Mouse (Mus musculus) midbrain, embryonic 16.5 days (tissue): ENCODE data around the gene Fkbp5. TPM values are rescaled to one million over a fixed set of nuclear protein-coding genes. Genes with fewer than 3 reads are reported as not detected.
A peak's percentile ranks its signal among the peaks of the same experiment; 100 is the strongest.

Experiments used
- ATAC-seq: fragments of 200-750 bp; cut with Nextera tagmentation; 2 replicates; pipeline ENCODE4 v1.8.0; 2017; ENCODE audit warnings: moderate TSS enrichment
- H3K27ac ChIP-seq: fragments of 300-500 bp; sonication (generic); 2 replicates; pipeline ENCODE4 v1.5.1; 2014; ENCODE audit warnings: mild to moderate bottlenecking, low read length, mixed read lengths
- H3K27me3 ChIP-seq: fragments of 300-500 bp; sonication (generic); 2 replicates; pipeline ENCODE4 v1.6.1; 2014; ENCODE audit warnings: low read depth, low read length, mixed read lengths; ENCODE audit not compliant: control insufficient read depth, insufficient read depth
- H3K36me3 ChIP-seq: fragments of 300-500 bp; sonication (generic); 2 replicates; pipeline ENCODE4 v1.6.1; 2014; ENCODE audit warnings: mild to moderate bottlenecking, low read length, moderate library complexity, mixed read lengths; ENCODE audit not compliant: control insufficient read depth, insufficient read depth
- H3K4me1 ChIP-seq: fragments of 300-500 bp; sonication (generic); 2 replicates; pipeline ENCODE4 v1.6.1; 2014; ENCODE audit warnings: mild to moderate bottlenecking, low read length, mixed read lengths; ENCODE audit not compliant: control insufficient read depth, insufficient read depth
- H3K4me2 ChIP-seq: fragments of 300-500 bp; sonication (generic); 2 replicates; pipeline ENCODE4 v1.6.1; 2014; ENCODE audit warnings: mild to moderate bottlenecking, low read length, mixed read lengths
- H3K4me3 ChIP-seq: fragments of 300-500 bp; sonication (generic); 2 replicates; pipeline ENCODE4 v1.5.1; 2014; ENCODE audit warnings: low read depth, mild to moderate bottlenecking, low read length, moderate library complexity, mixed read lengths
- H3K9ac ChIP-seq: fragments of 300-500 bp; sonication (generic); 2 replicates; pipeline ENCODE4 v1.6.1; 2014; ENCODE audit warnings: low read depth, low read length, mixed read lengths
- H3K9me3 ChIP-seq: fragments of 300-500 bp; sonication (generic); replicated peaks from 2 replicates; pipeline ENCODE4 v1.6.1; 2014; ENCODE audit warnings: mild to moderate bottlenecking, low read length, mixed read lengths; ENCODE audit not compliant: control insufficient read depth, poor library complexity, severe bottlenecking
- WGBS: fragments of 180-500 bp; shearing (Covaris S2); extraction: QIAGEN DNeasy Blood & Tissue Kit; methylation state at CpG from one replicate; pipeline ENCODE4 v1.1.7; 2014; 5-methylcytosine and 5-hydroxymethylcytosine counted together
- polyA plus RNA-seq: library from polyadenylated mRNA; unstranded; fragments of >200 nt; fragmentation: Nextera tagmentation; extraction: Ambion mirVana; gene quantifications from 2 replicates; pipeline ENCODE4 v1.2.1, GENCODE M21; 2015

Fkbp5 gene
- polyA plus RNA-seq, 1 experiment from 2014 or later = 36.3 TPM

DNA sequence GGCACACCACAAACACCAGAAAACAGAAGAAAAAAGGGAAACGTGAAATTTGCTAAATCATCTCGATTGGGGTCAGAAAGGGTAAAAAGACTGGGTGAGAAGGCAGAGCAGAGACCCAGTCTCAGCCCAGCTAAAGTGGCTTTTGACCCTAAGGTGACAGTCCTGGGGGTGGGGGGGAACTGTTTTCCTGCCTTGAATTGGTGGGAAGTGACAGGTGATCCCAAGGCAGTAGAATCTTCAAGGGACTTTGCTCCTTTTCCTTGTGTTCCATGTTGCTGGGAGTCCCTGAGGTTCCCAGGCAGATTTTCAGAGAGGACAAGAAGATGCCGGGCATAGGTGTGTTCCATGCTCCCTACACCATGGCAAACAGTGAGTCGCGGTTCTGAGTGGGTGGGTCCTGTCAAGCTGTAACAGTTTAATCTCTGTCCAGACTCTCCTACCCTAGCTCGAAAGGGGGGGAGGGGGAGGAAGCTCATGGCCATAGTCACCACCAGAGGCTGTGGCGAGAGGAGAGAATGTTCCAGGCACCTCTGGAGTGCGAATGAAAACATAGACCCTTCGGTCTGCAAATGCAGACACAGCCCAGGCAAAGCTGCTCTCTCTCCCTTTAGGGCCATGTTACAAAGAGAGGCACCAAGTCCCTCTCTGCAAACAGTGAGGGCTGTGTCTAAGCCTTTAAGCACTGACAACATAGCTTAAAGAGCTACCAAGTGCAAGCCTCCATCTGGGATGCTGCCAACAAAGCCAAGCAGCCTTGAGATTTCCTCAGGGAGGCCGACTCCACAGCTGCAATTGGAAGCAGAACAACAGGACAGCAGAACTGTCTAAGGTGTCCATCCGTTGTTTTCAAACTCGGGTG, 10.1 kb upstream of the Fkbp5 start:
- H3K9ac ChIP-seq = 0 out of 2 replicates have a peak overlapping the region, but pooled peaks have one; percentile 11
- no peak for ATAC-seq
- H3K27ac ChIP-seq = 0 out of 2 replicates have a peak overlapping the region, but pooled peaks have one; percentile 22

DNA sequence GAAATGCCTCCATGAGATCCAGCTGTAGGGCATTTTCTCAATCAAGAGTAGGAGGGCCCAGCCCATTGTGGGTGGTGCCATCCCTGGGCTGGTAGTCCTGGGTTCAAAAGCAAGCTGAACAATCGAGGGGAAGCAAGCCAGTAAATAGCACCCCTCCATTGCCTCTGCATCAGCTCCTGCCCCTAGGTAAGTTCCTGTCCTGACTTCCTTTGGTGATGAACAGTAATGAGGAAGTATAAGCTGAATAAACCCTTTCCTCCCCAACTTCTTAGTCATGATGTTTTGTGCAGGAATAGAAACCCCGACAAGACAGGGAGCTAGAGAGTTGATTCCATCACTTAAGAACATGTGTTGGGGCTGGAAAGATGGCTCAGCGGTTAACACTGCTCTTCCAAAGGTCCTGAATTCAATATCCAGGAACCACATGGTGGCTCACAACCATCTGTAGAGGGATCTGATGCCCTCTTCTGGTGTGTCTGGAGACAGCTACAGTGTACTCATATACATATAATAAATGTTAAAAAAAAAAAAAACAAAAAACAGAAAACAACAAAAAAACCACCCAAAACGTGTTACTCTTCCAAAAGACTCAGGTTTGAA, 7.6 kb upstream of the Fkbp5 start:
- Histone ChIP-seq H3K4me2 (no peak overlapping the region), H3K27ac (no peak overlapping the region), H3K4me1 (peaks cover 11% of the 10 kb centered on the region; the same call in 1 of the 2 replicates), H3K9ac (no peak overlapping the region), H3K4me3 (no peak overlapping the region), H3K36me3 (no peaks in the 10 kb centered on the region), H3K9me3 (no peaks in the 10 kb centered on the region), H3K27me3 (peaks cover 5% of the 10 kb centered on the region; the same call in 1 of the 2 replicates)
- 76% methylated on average over 4 of the region's 4 CpGs for WGBS
- no peak for ATAC-seq

More for the DNA sequence above, 10.1 kb upstream of the Fkbp5 start:
- H3K27me3 ChIP-seq = no peaks in the 10 kb centered on the region
- H3K36me3 ChIP-seq = no peaks in the 10 kb centered on the region
- 46% methylated on average over 12 of the region's 12 CpGs for WGBS
- peak overlapping the region; percentile 38 for H3K4me2 ChIP-seq
- H3K4me3 ChIP-seq = no peak overlapping the region
- peaks cover 9% of the 10 kb centered on the region; the same call in 1 of the 2 replicates for H3K4me1 ChIP-seq
- H3K9me3 ChIP-seq = no peaks in the 10 kb centered on the region

DNA sequence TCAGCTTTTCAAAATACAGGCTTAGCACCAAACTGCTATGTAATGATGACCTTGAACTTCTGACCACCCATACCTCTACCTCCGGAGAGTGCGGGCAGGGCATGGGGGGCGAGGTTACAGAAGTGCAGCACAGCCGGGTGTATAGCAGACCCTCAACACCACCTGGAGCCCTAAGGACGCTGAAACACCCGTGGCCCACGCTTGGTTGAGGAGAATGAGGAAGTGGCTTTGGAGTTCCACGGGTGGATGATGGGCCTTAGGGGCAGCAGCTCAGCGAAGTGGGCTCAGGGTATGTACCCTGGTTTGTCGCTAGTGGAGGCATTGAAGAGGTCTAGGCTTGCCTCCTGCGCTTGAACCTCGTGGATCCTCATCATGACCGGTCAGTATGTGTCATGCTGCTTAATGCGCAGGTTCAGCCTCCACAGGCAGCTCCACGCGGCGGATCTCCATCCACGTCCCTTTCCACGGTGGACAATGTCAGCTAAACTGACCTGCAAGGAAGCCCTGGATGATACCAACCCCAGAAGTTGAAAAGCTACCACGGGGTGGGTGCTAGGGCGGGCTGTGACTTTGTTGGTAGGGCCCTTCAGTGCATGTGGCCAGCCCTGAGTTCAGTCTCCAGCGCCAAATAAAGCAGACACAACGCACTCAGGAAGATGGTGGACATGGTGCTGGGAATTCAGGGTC, 6.8 kb upstream of the Fkbp5 start:
- H3K4me1 ChIP-seq = peaks cover 11% of the 10 kb centered on the region; the same call in 1 of the 2 replicates
- peaks cover 5% of the 10 kb centered on the region; the same call in 1 of the 2 replicates for H3K27me3 ChIP-seq
- no peak for ATAC-seq
- 0 out of 2 replicates have a peak overlapping the region, but pooled peaks have one; percentile 14 for H3K9ac ChIP-seq
- no peaks in the 10 kb centered on the region for H3K36me3 ChIP-seq
- WGBS = 88% methylated on average over 23 of the region's 23 CpGs
- H3K9me3 ChIP-seq = no peaks in the 10 kb centered on the region
- H3K4me2 ChIP-seq = peak overlapping the region; percentile 91; the same call in 1 of the 2 replicates
- no peak overlapping the region for H3K27ac ChIP-seq
- no peak overlapping the region for H3K4me3 ChIP-seq

DNA sequence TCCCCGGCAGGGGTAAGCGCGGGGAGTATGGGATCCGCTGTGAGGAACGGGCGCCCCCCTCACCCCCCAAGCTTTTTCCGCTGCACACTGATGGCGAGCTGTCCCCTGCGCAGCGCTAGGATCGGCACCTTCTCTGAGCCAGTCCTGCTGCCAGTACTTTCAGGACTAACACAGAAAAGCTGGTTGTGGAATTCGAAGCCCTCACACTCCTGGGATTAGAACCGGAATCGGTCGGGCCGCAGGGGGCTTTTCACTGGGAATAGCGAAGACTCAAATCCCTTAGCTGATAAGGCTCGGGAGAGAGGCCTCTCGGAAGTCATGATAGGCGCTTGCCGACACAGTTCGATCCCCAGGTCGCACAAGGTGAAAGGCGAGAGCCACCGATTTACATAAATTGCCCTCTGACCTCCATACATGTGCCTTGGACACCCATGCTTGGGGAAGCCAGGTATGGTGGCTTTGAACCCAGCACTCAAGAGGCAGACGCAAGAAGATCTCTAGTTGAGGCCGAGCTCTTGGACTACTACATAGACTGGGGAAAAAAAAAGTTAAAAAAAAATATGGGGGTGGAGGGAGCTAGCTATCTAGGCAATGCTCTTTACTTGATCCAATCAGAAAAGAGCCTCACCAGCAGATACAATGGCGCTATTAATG, 6.2 kb upstream of the Fkbp5 start:
- H3K9me3 ChIP-seq = no peaks in the 10 kb centered on the region
- peak overlapping the region; percentile 80 for H3K4me3 ChIP-seq
- H3K27ac ChIP-seq = peak overlapping the region; percentile 95
- ATAC-seq = no peak; the same call in 1 of the 2 replicates
- H3K9ac ChIP-seq = peak overlapping the region; percentile 96
- H3K4me1 ChIP-seq = peaks cover 14% of the 10 kb centered on the region; the same call in 1 of the 2 replicates
- 7% methylated on average over 28 of the region's 28 CpGs for WGBS
- H3K36me3 ChIP-seq = no peaks in the 10 kb centered on the region
- peaks cover 5% of the 10 kb centered on the region; the same call in 1 of the 2 replicates for H3K27me3 ChIP-seq
- peak overlapping the region; percentile 91 for H3K4me2 ChIP-seq

DNA sequence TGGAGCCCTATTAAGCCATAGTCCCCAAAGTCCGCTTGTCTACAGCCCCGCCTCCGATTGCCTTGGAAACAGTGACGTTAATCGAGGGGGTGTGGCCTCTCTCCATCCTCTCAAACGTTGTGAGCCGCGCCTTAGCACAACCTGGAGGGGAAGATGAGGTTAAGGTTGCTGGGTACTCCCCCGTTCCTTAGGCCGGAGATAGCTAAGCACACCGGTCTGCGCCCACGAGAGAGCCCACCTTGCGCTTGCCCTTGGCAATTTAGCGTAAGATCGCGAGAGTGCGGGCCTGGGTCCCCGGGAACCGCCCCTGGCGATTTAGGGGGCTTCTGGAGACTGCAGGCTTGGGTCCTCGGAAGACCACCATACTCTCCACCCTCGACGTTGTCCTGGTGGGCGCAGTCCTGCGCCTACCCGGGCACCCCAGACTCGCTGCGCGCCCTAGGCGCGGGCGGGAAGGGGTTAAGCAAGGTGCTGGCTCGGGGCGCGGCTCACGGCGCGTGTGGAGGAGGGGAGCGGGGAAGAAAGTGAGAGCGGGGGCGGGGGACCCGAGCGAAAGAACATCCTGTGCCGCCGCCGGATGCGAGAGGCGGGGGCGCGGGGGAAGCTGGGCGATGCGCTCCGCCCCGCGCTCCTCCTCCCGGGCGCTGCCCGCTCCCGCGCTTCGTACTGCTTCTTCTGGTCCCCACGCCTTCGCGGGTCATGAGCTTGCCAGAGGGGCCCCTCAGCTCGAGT, 5.5 kb upstream of the Fkbp5 start:
- Histone ChIP-seq H3K4me1 (peaks cover 17% of the 10 kb centered on the region; the same call in 1 of the 2 replicates), H3K27ac (peak overlapping the region; percentile 95), H3K4me3 (peak overlapping the region; percentile 80), H3K27me3 (peaks cover 5% of the 10 kb centered on the region; the same call in 1 of the 2 replicates), H3K36me3 (no peaks in the 10 kb centered on the region), H3K9me3 (no peaks in the 10 kb centered on the region), H3K4me2 (peak overlapping the region; percentile 91), H3K9ac (peak overlapping the region; percentile 96)
- under 1% methylated on average over 40 of the region's 66 CpGs for WGBS
- ATAC-seq = peak; percentile 89

DNA sequence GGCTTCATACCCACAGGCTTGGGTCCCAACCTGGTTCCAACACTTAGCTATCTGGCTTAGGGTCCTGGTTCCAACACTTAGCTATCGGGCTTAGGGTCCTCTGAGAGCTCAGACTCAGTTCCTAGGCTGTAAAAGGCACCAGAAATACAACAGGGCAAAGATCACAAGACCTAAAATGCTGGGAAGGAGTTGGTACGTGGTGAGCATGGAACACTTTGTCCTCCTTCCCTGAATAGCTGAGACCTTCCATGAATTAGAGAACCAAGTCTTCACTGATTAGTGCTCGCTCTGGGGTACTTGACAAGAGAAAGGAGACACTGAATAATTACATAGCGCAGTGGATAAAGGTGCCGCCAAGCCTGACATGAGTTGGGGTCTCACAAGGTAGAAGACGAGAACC, 4.6 kb upstream of the Fkbp5 start:
- Histone ChIP-seq H3K9ac (peak overlapping the region; percentile 96), H3K4me1 (peaks cover 18% of the 10 kb centered on the region; the same call in 1 of the 2 replicates), H3K36me3 (no peaks in the 10 kb centered on the region), H3K9me3 (no peaks in the 10 kb centered on the region), H3K27ac (peak overlapping the region; percentile 95), H3K4me3 (peak overlapping the region; percentile 80), H3K4me2 (peak overlapping the region; percentile 91), H3K27me3 (peaks cover 5% of the 10 kb centered on the region; the same call in 1 of the 2 replicates)
- no peak for ATAC-seq
- WGBS = 36% methylated on average over 6 of the region's 6 CpGs

DNA sequence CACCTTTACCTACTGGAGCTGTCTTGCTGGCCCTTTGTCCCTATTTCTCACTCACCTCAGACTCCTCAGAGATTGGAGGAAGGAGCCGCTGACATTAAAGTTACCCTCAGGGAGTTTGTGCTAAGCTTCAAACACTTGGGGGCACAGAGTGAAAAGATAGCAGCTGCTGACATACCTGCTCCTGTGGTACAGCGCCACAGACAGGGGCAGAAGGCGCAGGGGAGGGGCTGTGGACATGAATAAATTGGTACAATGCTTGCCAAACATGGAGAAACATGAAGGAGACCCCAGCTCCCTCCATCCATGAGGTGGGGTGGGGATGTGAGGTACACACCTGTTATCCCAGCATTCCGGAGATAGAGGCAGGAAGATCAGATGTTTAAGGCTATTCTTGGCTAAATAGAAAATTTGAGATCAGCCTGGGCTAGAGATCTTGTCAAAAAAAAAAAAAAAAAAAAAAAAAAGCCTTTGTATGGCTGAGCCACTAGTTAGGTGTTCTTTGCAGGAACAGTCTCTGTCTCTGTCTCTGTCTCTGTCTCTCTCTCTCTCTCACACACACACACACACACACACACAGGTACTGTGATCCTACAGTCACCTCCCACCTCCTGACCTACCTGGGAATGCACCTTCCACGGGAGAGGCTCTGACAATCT, 3.9 kb upstream of the Fkbp5 start:
- H3K9me3 ChIP-seq = no peaks in the 10 kb centered on the region
- no peak overlapping the region for H3K27ac ChIP-seq
- H3K4me1 ChIP-seq = peaks cover 18% of the 10 kb centered on the region; the same call in 1 of the 2 replicates
- H3K9ac ChIP-seq = no peak overlapping the region
- H3K4me2 ChIP-seq = no peak overlapping the region
- no peaks in the 10 kb centered on the region for H3K36me3 ChIP-seq
- ATAC-seq = no peak
- 62% methylated on average over 5 of the region's 5 CpGs for WGBS
- peaks cover 5% of the 10 kb centered on the region; the same call in 1 of the 2 replicates for H3K27me3 ChIP-seq
- H3K4me3 ChIP-seq = no peak overlapping the region
